Mouse (Mus musculus) layer of hippocampus, adult 11-12 months (tissue): ENCODE measurements around the gene Tyk2.

ENCODE experiments used
- DNase-seq: peaks from one replicate; pipeline ENCODE4 v3.0.0; 2022; ENCODE audit warnings: low spot score

Tyk2 gene

DNA sequence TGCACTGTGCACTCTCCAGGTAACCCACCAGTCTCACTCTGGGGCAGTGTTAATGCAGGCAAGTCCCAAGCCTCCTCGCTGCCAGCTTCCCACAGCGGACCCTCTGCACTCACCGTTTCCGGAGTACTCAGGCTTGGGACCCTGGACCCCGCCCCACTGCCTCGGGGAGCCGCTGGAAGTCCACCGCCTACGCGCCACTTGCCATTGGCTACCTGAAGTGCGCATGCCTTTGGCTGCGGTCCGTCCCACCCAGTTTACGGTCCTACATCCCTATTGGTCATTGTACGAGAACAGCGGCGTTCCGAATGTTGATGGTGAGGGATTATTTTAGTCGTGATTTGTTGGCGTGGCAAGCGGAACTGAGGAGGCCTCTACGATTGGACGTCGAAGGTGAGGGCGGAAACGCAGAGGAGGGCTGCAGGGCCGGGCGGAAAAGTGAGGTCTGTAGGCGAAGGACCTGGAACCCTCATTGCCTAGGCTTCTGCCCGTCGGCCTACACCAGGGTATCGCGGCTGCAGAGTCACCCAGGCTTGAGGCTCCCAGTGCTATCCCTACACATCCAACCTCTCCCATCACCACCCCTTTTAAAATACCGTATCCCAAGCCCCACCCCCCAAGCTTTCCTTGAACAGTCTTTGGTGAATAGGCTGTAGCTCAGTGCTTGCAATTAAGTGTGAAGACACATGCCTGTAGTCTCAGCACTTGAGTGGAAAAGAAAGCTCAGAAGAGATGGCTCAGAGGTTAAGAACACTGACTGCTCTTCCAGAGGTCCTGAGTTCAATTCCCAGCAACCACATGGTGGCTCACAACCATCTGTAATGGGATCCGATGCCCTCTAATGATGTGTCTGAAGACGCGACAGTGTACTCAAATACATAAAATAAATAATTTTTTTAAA lies at the start of gene Tyk2:
Gene Tyk2, minus strand, starts transcription at position 185 of the 898 bp plus-strand sequence.
- peak; percentile 96 for DNase-seq

- no peak for DNase-seq
These were observed 49.8 kb upstream of the Tyk2 start for GRCm38 (mm10) chr9:21180841-21181240.

- no peak for DNase-seq
These were observed 49.4 kb upstream of the Tyk2 start for GRCm38 (mm10) chr9:21180402-21180801.

GRCm38 (mm10) chr9:21172364-21172763 lies 41.3 kb upstream of the Tyk2 start:
- DNase-seq = no peak

DNA sequence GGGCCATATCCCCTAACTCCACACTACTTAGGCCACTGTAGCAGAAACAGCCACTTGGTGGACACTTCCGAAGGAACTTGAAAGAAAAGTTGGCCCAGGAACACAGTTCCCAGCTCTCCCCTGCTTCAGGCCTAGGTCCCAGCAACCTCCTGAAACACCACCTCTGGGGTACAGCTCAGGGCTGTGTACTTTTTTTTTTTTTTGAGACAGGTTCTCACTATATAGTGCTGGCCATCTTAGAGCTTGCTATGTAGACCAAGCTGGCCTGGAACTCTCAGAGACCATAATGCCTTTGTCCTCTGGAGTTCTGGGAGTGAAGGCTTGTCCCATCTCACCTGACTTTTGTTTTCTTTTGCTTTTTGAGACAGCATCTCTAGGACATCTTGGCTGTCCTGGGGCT lies 38.1 kb upstream of the Tyk2 start:
- no peak for DNase-seq

DNA sequence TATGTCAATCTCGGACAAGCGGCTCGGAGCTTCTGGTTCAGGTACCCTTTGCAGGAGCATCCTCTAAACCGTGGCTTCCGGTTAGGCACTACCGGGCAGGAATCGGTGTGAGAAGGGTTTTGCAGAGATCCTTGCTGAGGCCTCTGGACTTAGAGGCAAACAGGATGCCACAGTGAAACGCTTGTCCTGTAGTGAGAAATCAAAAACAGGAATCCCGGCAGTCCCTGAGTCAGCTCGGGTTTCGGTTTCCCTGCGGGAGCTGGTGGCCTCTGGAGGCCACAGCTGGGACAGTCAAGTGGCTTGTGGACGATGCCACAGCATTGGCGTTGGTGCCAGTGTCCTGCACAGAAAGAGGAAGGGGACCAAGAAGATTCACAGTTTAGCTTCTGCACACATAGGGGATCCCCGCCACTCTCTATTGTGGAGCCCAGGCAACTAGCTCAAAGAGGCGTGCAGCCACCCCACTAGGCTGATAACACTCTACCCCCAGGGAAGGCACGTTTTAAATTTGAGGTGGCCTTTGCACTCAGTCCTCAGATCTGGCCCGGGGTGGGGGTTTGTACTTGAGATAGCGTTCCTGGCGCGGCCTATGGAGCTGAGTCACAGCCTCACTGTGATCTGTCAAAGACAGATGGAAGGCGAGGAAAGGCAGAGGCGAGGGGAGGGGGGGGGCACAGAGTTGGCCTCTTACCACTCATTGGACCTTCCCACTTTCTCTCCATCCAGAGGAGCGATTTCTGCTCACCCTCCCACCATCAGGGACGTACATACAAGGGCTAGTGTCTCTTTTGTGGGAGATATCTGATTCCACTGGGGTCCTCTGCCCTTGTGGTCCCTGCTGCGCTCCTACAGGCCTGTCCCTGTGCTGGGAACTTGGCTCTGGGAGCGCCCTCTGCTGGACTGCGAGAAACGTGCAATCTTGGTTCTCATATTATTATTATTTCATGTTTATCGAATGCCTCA lies 37.4 kb upstream of the Tyk2 start:
- peak; percentile 68 for DNase-seq

- no peak for DNase-seq
These were observed 36.4 kb upstream of the Tyk2 start for GRCm38 (mm10) chr9:21167140-21168097.

DNA sequence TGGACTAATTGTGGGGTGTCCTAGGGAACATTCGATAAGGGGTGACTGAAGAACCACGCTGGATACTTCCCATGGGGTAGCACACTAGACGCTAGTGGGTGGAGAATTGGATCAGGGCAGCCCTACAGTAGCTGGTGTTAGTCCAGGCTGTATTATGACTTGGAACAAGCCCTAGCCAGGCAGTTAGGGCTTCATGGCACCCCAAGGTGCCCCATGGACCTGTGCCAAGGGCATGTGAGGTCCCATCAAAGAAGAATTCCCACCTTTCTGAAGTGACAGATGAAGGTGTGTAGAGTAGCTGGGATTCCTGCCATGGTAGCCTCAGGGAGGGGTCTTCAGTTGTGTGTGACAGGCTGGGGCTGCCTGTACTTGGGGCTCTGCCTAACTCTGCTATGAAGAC lies 35.5 kb upstream of the Tyk2 start:
- DNase-seq = no peak

GRCm38 (mm10) chr9:21165952-21166451 lies 35.0 kb upstream of the Tyk2 start:
- DNase-seq = peak; percentile 47

GRCm38 (mm10) chr9:21165041-21165951 lies 34.3 kb upstream of the Tyk2 start, which contains the start of gene Pde4a:
TSS of gene Pde4a (plus strand) at chr9:21165714.
- peak; percentile 80 for DNase-seq

GRCm38 (mm10) chr9:21164072-21164471 lies 33.0 kb upstream of the Tyk2 start:
- DNase-seq = peak; percentile 58

DNA sequence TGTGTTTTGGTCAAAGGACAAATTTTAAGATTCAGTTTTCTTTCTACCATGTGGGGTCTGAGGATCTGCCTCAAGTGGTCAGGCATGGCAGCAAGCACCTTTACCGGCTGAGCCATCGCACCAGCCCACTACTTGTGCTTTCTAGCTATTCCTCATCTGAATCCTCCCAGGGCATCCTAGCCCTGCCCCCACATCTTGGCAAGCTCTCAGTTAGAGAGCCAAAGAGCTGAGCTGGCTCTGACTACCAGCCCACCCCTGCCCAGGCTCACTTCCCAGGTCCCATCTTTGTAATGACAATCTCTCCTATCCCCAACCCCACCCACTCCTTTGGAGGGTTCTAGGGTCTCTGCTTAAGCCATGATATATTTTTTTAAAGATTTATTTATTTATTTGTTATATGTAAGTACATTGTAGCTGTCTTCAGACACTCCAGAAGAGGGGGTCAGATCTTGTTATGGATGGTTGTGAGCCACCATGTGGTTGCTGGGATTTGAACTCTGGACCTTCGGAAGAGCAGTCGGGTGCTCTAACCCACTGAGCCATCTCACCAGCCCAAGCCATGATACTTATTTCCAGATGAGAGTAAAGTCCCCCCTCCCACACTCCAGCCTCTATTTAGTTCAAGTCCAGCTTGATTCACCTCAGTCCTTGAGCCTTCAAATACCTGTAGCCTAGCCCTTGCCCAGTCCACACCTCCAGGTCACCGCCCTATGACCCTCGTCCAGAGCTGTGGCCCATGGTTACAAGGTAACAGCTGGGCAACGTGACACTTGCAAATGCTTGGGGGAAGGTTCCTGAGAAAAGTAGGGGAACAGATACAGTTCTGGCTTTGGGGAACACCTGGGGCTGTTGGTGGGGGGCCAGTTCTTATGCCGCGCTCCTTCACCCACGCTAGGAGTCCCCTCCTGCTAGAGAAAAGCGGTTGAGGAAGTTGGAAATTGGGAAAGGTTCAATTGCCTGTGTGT lies 32.3 kb upstream of the Tyk2 start:
- no peak for DNase-seq

GRCm38 (mm10) chr9:21161209-21161909 lies 30.3 kb upstream of the Tyk2 start:
- peak; percentile 92 for DNase-seq

DNA sequence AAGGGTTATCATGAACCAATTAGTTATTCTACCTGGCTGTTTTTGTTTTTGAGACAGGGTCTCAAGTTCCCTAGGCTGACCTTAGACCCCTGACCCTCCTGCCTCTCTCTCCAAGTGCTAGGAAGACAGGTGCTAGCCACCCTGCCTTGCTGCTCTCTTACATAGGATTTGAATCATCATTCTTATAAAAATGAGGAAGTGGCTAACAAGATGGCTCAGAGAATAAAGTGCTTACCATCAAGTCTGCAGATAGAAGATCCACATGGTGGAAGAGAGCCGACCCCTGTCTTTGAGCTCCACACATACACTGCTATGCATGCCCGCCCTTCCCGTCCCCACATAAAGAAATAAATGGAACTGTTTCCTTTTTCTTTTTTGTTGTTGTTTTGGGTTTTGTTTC lies 23.7 kb upstream of the Tyk2 start:
- DNase-seq = no peak

GRCm38 (mm10) chr9:21153833-21154232 lies 22.8 kb upstream of the Tyk2 start:
- no peak for DNase-seq

GRCm38 (mm10) chr9:21153331-21153730 lies 22.3 kb upstream of the Tyk2 start:
- DNase-seq = no peak

DNA sequence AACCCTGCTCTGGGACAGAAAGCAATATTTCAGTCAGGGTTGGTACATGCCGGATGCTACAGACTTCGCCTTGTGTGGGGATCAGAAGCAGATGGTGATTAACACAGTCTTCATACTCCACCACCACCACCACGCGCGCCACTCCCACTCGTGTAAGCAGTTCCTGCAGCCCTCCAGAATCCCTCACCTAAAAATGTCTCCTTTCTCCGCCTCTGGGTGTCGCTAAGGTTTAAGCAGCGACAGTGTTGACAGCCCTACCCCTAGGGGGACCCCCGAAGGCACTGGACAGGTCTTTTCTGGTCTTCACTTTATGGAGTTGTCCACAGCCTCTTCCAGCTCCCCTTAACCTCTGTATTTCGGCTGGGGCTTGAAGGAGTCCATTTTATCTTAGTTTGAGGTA lies 21.7 kb upstream of the Tyk2 start:
- peak; percentile 75 for DNase-seq
